Mouse (Mus musculus): ENCODE results near the gene Rpl27. TPM values are rescaled to one million over a fixed set of nuclear protein-coding genes. Genes with fewer than 3 reads are reported as not detected.

The Rpl27 gene
- 245 and 254 TPM in 2 replicates for polyA plus RNA-seq (2015; fragmentation: Nextera tagmentation; extraction: Ambion mirVana)

DNA sequence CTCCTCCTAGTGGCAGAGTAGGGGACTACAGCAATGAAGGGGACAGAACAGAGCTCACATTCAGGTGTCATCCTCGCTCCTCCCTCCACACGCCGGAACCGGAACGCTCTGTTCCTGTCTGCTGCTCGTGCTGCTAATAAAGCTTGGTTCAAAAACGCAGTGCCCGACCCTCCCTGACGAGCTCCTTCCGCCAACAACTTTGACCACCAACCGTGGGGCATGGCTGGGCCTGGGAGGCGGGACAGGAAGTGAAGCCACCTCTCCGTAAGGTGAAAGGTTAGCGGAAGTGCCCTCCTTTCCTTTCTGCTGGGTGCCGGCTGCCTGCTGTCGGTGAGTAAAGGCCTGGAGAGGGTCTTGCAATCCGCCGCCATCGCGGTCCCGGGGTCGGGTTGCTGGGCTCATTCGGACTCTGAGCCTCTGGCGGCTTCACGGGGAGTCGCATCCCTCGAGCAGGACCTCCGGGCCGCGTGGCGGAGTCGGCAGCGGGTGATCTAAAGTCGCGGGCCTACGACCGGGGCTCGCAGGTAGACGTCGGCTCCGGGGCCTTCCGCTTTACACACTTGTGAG lies at the start of gene Rpl27:
Gene Rpl27 (plus strand): TSS at position 172 of the 567 bp plus-strand sequence.
- Histone ChIP-seq H3K9ac (replicated peaks) (peak within 1 kb of the TSS; percentile 83), H3K27ac (replicated peaks) (peak within 1 kb of the TSS; percentile 92), H3K27me3 (replicated peaks) (no peaks in the 10 kb centered on the region), H3K36me3 (peaks cover 21% of the 10 kb centered on the region), H3K9me3 (replicated peaks) (no peaks in the 10 kb centered on the region), H3K4me1 (peaks cover 22% of the 10 kb centered on the region), H3K4me2 (peak within 1 kb of the TSS; percentile 89), H3K4me3 (replicated peaks) (peak within 1 kb of the TSS; percentile 64)
- peak; percentile 98 for ATAC-seq (ENCODE audit: low FRiP score)
- WGBS, result under 1% methylated on average over 42 of the region's 42 CpGs

DNA sequence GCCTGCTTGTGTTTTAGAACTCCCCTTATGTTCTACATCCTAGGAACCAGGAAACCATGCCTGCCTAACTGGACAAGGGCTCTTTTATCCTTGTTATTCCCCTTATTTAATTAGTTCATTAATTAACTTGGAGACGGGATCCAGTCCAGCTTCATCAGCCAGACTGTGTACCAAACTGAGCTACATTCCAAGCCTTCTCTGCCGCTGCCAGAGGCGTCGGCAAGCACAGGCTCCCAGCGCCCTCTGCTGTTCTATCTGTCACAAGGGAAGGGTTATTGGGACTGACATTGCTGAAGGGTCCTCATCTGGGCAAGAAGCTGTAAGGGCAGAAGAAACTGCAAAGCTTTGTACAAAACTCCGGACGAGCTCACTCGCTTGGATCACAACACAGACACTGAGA lies 47.0 kb upstream of the Rpl27 start:
- no peak overlapping the region for H3K27ac ChIP-seq (replicated peaks)
- no peaks in the 10 kb centered on the region for H3K27me3 ChIP-seq (replicated peaks)
- H3K9ac ChIP-seq (replicated peaks), result no peak overlapping the region
- H3K9me3 ChIP-seq (replicated peaks), result no peaks in the 10 kb centered on the region
- peaks cover 2% of the 10 kb centered on the region; the same call in 1 of the 2 replicates for H3K4me1 ChIP-seq
- no peak overlapping the region for H3K4me2 ChIP-seq
- ATAC-seq (ENCODE audit: low FRiP score), result no peak
- no peak overlapping the region for H3K4me3 ChIP-seq (replicated peaks)
- 9% methylated on average over 8 of the region's 8 CpGs for WGBS
- H3K36me3 ChIP-seq, result no peaks in the 10 kb centered on the region

DNA sequence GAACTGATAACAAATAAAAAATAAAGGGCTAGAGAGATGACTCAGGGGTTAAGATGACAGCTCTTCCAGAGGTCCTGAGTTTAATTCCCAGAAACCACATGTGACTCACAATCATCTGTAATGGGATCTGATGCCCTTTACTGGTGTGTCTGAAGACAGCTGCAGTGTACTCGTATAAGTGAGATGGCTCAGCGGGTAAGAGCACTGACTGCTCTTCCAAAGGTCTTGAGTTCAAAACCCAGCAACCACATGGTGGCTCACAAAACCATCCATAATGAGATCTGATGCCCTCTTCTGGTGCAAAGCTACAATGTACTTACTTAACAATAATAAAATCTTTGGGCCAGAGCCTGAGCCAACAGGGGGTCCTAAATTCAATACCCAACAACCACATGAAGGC lies 26.8 kb upstream of the Rpl27 start:
- no peak for ATAC-seq (ENCODE audit: low FRiP score)

DNA sequence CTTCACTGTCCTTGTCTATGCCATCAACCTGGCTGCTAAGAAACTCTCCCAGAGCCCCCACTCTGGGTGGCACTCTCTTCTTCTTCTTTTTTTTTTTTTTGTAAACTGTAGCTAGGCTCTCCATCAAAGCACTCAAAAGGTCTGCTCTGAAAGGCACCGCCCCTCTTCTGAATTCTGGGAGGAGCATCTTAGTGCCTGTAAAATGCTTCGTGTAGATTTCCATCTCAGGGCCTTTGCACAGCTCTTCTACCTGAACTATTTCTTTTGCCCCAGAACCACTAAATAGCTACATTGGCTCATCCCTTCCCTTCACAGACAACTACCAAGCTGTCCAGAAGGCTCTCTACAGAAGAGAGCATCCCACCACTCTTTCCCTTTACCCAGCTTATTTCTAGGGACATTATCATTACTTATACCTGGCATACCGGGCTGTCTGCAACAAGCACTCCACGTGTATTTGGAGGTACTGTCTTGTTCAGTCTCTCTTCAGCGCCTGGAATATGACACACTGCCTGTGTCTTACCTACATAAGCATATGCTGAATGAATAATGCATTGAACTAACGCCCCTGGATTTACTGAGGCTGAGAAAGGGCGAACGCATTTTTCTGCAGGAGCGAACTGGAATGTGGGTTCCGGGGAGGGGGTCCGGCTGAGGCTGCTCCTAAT lies 25.5 kb upstream of the Rpl27 start:
- H3K4me2 ChIP-seq, result peak overlapping the region; percentile 66
- H3K36me3 ChIP-seq, result peaks cover 16% of the 10 kb centered on the region
- peak overlapping the region; percentile 87 for H3K27ac ChIP-seq (replicated peaks)
- H3K4me1 ChIP-seq, result peaks cover 12% of the 10 kb centered on the region
- H3K4me3 ChIP-seq (replicated peaks), result peak overlapping the region; percentile 86
- WGBS, result 1% methylated on average over 11 of the region's 11 CpGs
- ATAC-seq (ENCODE audit: low FRiP score), result no peak; the same call in none of the 2 replicates
- peak overlapping the region; percentile 85 for H3K9ac ChIP-seq (replicated peaks)
- no peaks in the 10 kb centered on the region for H3K9me3 ChIP-seq (replicated peaks)
- no peaks in the 10 kb centered on the region for H3K27me3 ChIP-seq (replicated peaks)

More for the DNA sequence above, 26.8 kb upstream of the Rpl27 start:
- H3K27me3 ChIP-seq (replicated peaks), result no peaks in the 10 kb centered on the region
- H3K36me3 ChIP-seq, result peaks cover 29% of the 10 kb centered on the region
- peaks cover 12% of the 10 kb centered on the region for H3K4me1 ChIP-seq
- no peak overlapping the region for H3K9ac ChIP-seq (replicated peaks)
- H3K4me2 ChIP-seq, result no peak overlapping the region
- no peak overlapping the region for H3K4me3 ChIP-seq (replicated peaks)
- WGBS, result 84% methylated on average over 2 of the region's 2 CpGs
- no peaks in the 10 kb centered on the region for H3K9me3 ChIP-seq (replicated peaks)
- no peak overlapping the region for H3K27ac ChIP-seq (replicated peaks)

DNA sequence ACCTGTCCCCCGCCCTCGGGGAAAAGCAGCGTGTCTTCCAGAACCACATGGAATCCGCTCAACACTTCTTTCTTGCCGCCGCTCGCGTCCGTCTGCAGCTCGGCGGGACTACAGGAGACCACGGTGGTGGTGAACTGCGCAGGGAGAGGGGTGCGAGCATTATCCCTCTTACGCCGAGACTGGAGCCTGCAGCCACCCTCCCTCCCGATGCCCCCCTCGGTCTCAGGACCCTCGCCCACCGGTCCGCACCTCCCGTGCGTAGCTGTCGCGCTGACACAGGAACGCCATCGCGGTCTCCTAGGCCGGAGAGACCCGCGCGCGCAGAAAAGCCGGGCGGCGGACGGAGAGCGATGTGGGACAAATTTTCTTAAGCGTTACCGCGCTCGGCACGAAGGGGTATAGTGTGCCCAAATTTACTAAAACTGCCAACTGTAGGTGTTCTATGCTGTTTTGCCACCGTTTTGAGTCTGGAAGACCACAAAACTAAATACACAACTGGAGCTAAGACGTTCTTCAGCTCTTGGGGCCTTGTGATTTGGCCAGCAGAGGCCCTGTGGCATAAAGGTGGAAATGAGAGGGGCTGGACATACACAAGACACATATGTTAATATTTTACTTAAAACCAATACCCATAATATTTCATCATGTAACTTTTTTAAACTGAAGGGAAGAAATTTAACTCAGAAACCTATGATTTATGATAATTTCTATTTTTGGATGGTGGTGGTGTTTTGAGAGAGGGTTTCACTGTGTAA lies 24.8 kb upstream of the Rpl27 start, which contains the start of gene Aarsd1:
Gene Aarsd1 (minus strand): TSS at position 515 of the 755 bp plus-strand sequence.
- Histone ChIP-seq H3K36me3 (peaks cover 10% of the 10 kb centered on the region), H3K9me3 (replicated peaks) (no peaks in the 10 kb centered on the region), H3K27me3 (replicated peaks) (no peaks in the 10 kb centered on the region), H3K27ac (replicated peaks) (peak within 1 kb of the TSS; percentile 87), H3K4me2 (peak within 1 kb of the TSS; percentile 66), H3K4me1 (peaks cover 12% of the 10 kb centered on the region), H3K9ac (replicated peaks) (peak within 1 kb of the TSS; percentile 85), H3K4me3 (replicated peaks) (peak within 1 kb of the TSS; percentile 86)
- ATAC-seq (ENCODE audit: low FRiP score), result peak; percentile 86
- WGBS, result under 1% methylated on average over 45 of the region's 45 CpGs

DNA sequence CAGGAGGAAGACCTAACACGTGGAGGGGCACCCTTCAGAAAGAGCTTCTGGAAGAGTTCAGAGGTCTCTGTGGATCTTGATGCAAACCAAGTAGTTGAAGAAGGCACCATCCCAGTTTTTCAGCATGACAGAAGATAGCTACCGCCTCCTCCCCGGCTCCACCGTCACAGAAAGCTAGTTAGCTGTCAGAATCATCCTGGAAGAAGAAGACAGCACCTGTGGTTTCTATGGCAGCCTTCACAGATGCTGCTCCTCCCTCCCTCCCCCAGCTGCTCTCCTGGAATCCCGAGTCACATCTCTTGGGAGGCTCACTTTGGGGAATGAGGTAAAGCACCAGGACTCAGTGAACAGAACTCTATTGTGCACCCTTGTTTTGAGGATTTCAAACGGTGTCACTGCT lies 23.1 kb upstream of the Rpl27 start:
- Histone ChIP-seq H3K4me3 (replicated peaks) (no peak overlapping the region), H3K36me3 (no peaks in the 10 kb centered on the region), H3K4me1 (peaks cover 14% of the 10 kb centered on the region), H3K27me3 (replicated peaks) (no peaks in the 10 kb centered on the region), H3K27ac (replicated peaks) (no peak overlapping the region), H3K9ac (replicated peaks) (no peak overlapping the region), H3K4me2 (no peak overlapping the region), H3K9me3 (replicated peaks) (no peaks in the 10 kb centered on the region)
- ATAC-seq (ENCODE audit: low FRiP score), result no peak
- 66% methylated on average over 6 of the region's 6 CpGs for WGBS

DNA sequence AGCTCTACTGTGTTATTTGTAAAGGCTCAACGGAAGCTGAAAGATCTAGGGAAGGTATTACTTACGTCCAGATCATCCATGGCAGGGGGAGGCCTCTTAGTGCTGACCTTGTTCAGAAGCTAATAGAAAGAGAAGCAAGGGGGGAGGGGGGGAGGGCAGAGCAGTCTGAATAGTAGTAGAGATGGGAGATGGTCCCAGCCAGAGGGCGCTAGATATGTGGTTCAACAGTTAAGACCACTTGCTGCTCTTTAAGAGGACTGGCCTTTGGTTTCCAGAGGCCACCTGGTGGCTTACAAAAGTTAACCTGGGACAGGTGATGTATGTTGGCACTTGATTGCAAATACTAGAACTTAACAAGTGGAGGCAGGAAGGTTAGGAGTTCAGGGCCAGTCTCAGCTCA lies 22.5 kb upstream of the Rpl27 start:
- Histone ChIP-seq H3K4me1 (peaks cover 21% of the 10 kb centered on the region), H3K36me3 (no peaks in the 10 kb centered on the region), H3K27me3 (replicated peaks) (no peaks in the 10 kb centered on the region), H3K9me3 (replicated peaks) (no peaks in the 10 kb centered on the region), H3K4me3 (replicated peaks) (no peak overlapping the region), H3K4me2 (no peak overlapping the region), H3K9ac (replicated peaks) (no peak overlapping the region), H3K27ac (replicated peaks) (no peak overlapping the region)
- WGBS, result 34% methylated on average over 3 of the region's 3 CpGs
- ATAC-seq (ENCODE audit: low FRiP score), result no peak

DNA sequence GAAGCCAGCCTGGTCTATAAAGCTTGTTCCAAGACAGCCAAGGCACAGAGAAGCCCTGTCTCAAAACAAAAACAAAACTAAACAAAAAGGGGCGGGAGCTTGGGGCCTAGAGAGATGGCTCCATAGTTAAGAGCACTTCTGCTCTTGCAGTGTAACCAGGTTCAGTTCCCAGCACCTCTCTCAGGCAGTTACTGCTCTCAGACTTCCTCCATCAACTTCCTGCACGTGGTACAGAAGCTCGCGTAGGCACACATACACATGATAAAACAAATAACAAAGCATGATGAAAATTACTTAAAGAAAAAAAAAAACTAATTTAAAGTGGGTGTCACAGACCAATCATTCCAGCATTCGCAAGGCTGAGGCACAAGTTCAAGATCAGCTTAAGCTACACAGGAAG lies 21.9 kb upstream of the Rpl27 start:
- no peak for ATAC-seq (ENCODE audit: low FRiP score)
- no peak overlapping the region for H3K9ac ChIP-seq (replicated peaks)
- no peaks in the 10 kb centered on the region for H3K9me3 ChIP-seq (replicated peaks)
- H3K4me1 ChIP-seq, result peaks cover 22% of the 10 kb centered on the region
- H3K27ac ChIP-seq (replicated peaks), result no peak overlapping the region
- no peak overlapping the region for H3K4me2 ChIP-seq
- H3K27me3 ChIP-seq (replicated peaks), result no peaks in the 10 kb centered on the region
- WGBS, result 92% methylated on average over 5 of the region's 5 CpGs
- H3K36me3 ChIP-seq, result no peaks in the 10 kb centered on the region
- no peak overlapping the region for H3K4me3 ChIP-seq (replicated peaks)

DNA sequence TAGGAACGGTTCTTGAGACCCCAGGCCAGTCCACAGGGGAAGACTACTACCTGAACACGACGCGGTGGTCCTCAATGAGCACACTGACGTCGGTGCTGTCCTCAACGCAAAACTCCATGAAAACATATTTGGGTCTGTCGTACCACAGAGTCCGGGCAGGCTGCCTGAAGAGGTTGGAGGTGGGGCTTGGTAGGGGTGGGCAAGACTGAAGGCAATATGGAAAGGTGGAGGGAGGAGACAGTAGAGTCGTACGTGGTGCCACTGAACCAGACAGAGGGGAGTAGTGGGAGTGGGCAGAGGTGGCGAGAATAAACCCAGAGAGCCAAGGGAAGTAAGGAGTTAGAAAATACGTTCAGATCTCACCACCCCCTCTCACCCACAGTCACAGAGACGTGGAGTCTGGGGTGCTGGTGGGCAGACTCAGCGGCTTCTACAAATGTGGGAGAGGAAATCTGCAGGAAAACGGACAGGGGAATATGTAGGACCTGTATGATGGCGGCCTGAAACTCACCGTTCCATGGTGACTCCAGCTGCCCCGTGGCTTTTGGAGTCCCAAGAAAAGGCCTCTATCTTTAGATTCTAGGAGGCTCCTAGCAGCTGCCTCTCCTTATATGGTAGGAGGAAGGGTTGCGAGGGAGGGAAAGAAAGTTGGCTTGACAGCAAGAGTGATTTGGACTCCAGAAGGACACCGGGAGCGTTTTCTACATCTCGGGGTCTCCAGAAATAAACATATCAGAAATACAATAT lies 17.8 kb upstream of the Rpl27 start, which contains the start of gene Gm27029:
Gene Gm27029 (minus strand): TSS at position 692 of the 747 bp plus-strand sequence.
- peaks cover 31% of the 10 kb centered on the region for H3K4me1 ChIP-seq
- peak within 1 kb of the TSS; percentile 71 for H3K9ac ChIP-seq (replicated peaks)
- 8% methylated on average over 23 of the region's 23 CpGs for WGBS
- no peaks in the 10 kb centered on the region for H3K27me3 ChIP-seq (replicated peaks)
- H3K36me3 ChIP-seq, result peaks cover 3% of the 10 kb centered on the region
- peak within 1 kb of the TSS; percentile 93 for H3K27ac ChIP-seq (replicated peaks)
- H3K9me3 ChIP-seq (replicated peaks), result no peaks in the 10 kb centered on the region
- peak; percentile 53 for ATAC-seq (ENCODE audit: low FRiP score)
- peak within 1 kb of the TSS; percentile 72 for H3K4me3 ChIP-seq (replicated peaks)
- peak within 1 kb of the TSS; percentile 83 for H3K4me2 ChIP-seq

DNA sequence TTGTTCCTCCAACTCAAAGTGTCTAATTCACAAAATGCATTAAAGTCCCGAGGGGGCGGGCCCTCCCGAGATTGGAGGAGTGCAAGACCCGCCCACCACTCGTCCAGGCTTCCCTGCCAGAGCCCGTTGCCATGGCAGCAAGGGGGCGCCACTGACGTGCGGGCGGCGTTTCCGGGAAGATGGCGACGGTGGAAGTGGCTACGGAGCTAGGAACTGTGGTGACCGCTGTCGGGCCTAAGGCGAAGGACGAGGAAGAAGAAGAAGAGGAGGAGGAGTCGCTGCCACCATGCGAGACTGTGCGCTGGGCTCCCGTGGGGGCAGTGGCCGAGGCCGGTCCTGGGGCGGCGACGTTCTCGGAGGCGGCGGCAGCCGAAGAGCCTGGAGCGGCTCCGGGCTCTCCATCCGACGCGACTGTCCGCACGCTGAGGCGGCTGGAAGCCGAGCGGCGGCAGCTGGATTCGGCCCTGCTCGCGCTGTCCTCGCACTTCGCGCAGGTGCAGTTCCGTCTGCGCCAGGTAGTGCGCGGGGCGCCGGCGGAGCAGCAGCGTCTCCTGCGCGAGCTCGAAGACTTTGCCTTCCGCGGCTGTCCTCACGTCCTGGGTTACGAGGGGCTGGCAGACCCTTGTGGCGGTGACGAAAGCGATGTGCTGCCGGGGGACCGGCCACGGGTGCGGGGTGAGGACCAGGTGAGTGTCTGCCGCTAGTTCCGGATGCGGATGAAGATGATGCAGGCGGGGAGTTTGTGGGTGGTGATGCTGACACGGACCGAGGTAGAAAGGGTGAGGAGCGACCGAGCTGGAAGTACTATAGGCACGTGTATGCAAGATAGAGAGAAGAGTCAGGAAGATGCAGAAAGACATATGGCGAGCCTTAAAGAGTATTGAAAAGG lies 16.9 kb upstream of the Rpl27 start, which contains the start of the genes Rundc1 and Ptges3l:
Gene Rundc1 (plus strand): TSS at position 161 of the 889 bp plus-strand sequence.
Gene Ptges3l (minus strand): TSS at position 409 of the 889 bp plus-strand sequence.
- ATAC-seq (ENCODE audit: low FRiP score), result peak; percentile 94
- no peaks in the 10 kb centered on the region for H3K27me3 ChIP-seq (replicated peaks)
- peak within 1 kb of the TSS; percentile 83 for H3K4me2 ChIP-seq
- peak within 1 kb of the TSS; percentile 72 for H3K4me3 ChIP-seq (replicated peaks)
- WGBS, result under 1% methylated on average over 80 of the region's 81 CpGs
- H3K27ac ChIP-seq (replicated peaks), result peak within 1 kb of the TSS; percentile 93
- peak within 1 kb of the TSS; percentile 71 for H3K9ac ChIP-seq (replicated peaks)
- H3K36me3 ChIP-seq, result peaks cover 11% of the 10 kb centered on the region
- H3K4me1 ChIP-seq, result peaks cover 31% of the 10 kb centered on the region
- no peaks in the 10 kb centered on the region for H3K9me3 ChIP-seq (replicated peaks)

Data from neural tube, embryonic 15.5 days (tissue).